Mouse (Mus musculus) lung, postnatal 25 days (tissue): ENCODE results near the gene Tmed9.

ENCODE experiments used
- DNase-seq: peaks from one replicate; pipeline ENCODE4 v3.0.0; 2022; ENCODE audit warnings: low spot score

The Tmed9 gene

GRCm38 (mm10) chr13:55573432-55573831, at the start of gene Tmed9:
TSS of gene Tmed9 (plus strand) at chr13:55573732.
- no peak for DNase-seq

GRCm38 (mm10) chr13:55523951-55524600, 49.5 kb upstream of the Tmed9 start:
- DNase-seq: no peak

GRCm38 (mm10) chr13:55525733-55526553, 47.6 kb upstream of the Tmed9 start:
- no peak for DNase-seq

- no peak for DNase-seq
Measured at GRCm38 (mm10) chr13:55527212-55527611, 46.3 kb upstream of the Tmed9 start.

GRCm38 (mm10) chr13:55527834-55528772, 45.4 kb upstream of the Tmed9 start:
- peak; percentile 50 for DNase-seq

GRCm38 (mm10) chr13:55529198-55529915, 44.2 kb upstream of the Tmed9 start, which contains the start of gene Dok3:
TSS of gene Dok3 (minus strand) at chr13:55529296.
- peak; percentile 39 for DNase-seq

- no peak for DNase-seq
Measured at GRCm38 (mm10) chr13:55535191-55535590, 38.3 kb upstream of the Tmed9 start.

- DNase-seq: no peak
Measured at GRCm38 (mm10) chr13:55535796-55536193, 37.7 kb upstream of the Tmed9 start.

- DNase-seq: peak; percentile 100
Measured at GRCm38 (mm10) chr13:55536194-55537175, 37.0 kb upstream of the Tmed9 start, which contains the start of gene Ddx41. TSS of gene Ddx41 (minus strand) at chr13:55536658.

- DNase-seq: peak; percentile 48
Measured at GRCm38 (mm10) chr13:55540933-55541332, 32.6 kb upstream of the Tmed9 start.

- DNase-seq: peak; percentile 45
Measured at GRCm38 (mm10) chr13:55542891-55543290, 30.6 kb upstream of the Tmed9 start.

GRCm38 (mm10) chr13:55543447-55543846, 30.1 kb upstream of the Tmed9 start:
- DNase-seq: peak; percentile 70

- DNase-seq: no peak
Measured at GRCm38 (mm10) chr13:55544792-55545191, 28.7 kb upstream of the Tmed9 start.

- no peak for DNase-seq
Measured at GRCm38 (mm10) chr13:55547916-55548315, 25.6 kb upstream of the Tmed9 start.

GRCm38 (mm10) chr13:55548426-55548825, 25.1 kb upstream of the Tmed9 start:
- DNase-seq: no peak

- no peak for DNase-seq
Measured at GRCm38 (mm10) chr13:55549061-55549460, 24.5 kb upstream of the Tmed9 start.

- DNase-seq: no peak
Measured at GRCm38 (mm10) chr13:55555921-55556320, 17.6 kb upstream of the Tmed9 start.

- DNase-seq: peak; percentile 41
Measured at GRCm38 (mm10) chr13:55557499-55557898, 16.0 kb upstream of the Tmed9 start.

GRCm38 (mm10) chr13:55563266-55563879, 10.2 kb upstream of the Tmed9 start:
- DNase-seq: no peak

- no peak for DNase-seq
Measured at GRCm38 (mm10) chr13:55567001-55567400, 6.5 kb upstream of the Tmed9 start.
